Mouse (Mus musculus) skeletal muscle tissue, adult 2 months (tissue): Measurements from ENCODE around the gene Cyth1.
A peak's percentile ranks its signal among the peaks of the same experiment; 100 is the strongest.

Experiments used
- DNase-seq: peaks from one replicate; pipeline ENCODE4 v3.0.0-alpha.2; 2012; ENCODE audit warnings: low read depth, low spot score

The Cyth1 gene

GRCm38 (mm10) chr11:118248150-118249011, at the start of gene Cyth1:
Gene Cyth1, minus strand, starts transcription at chr11:118248592.
- DNase-seq, result peak; percentile 100

- DNase-seq, result no peak
Measured at GRCm38 (mm10) chr11:118297967-118298366, 49.6 kb upstream of the Cyth1 start.

- DNase-seq, result no peak
Measured at GRCm38 (mm10) chr11:118295026-118295425, 46.6 kb upstream of the Cyth1 start.

- no peak for DNase-seq
Measured at GRCm38 (mm10) chr11:118292671-118293070, 44.3 kb upstream of the Cyth1 start.

GRCm38 (mm10) chr11:118289999-118290889, 41.9 kb upstream of the Cyth1 start, which contains the start of gene Usp36:
Gene Usp36, minus strand, starts transcription at chr11:118290244.
- peak; percentile 100 for DNase-seq

GRCm38 (mm10) chr11:118289562-118289961, 41.2 kb upstream of the Cyth1 start:
- no peak for DNase-seq

GRCm38 (mm10) chr11:118289037-118289511, 40.7 kb upstream of the Cyth1 start:
- DNase-seq, result no peak

- DNase-seq, result no peak
Measured at GRCm38 (mm10) chr11:118287573-118287972, 39.2 kb upstream of the Cyth1 start.

GRCm38 (mm10) chr11:118286434-118286833, 38.0 kb upstream of the Cyth1 start:
- DNase-seq, result no peak

GRCm38 (mm10) chr11:118285791-118286190, 37.4 kb upstream of the Cyth1 start:
- no peak for DNase-seq

GRCm38 (mm10) chr11:118280218-118280617, 31.8 kb upstream of the Cyth1 start:
- no peak for DNase-seq

- DNase-seq, result no peak
Measured at GRCm38 (mm10) chr11:118276328-118276727, 27.9 kb upstream of the Cyth1 start.

GRCm38 (mm10) chr11:118275092-118275491, 26.7 kb upstream of the Cyth1 start:
- no peak for DNase-seq

- no peak for DNase-seq
Measured at GRCm38 (mm10) chr11:118269827-118270226, 21.4 kb upstream of the Cyth1 start.

- no peak for DNase-seq
Measured at GRCm38 (mm10) chr11:118266666-118267046, 18.3 kb upstream of the Cyth1 start.

- DNase-seq, result no peak
Measured at GRCm38 (mm10) chr11:118266044-118266665, 17.8 kb upstream of the Cyth1 start.

GRCm38 (mm10) chr11:118265621-118266020, 17.2 kb upstream of the Cyth1 start:
- DNase-seq, result no peak

GRCm38 (mm10) chr11:118263146-118263545, 14.8 kb upstream of the Cyth1 start:
- no peak for DNase-seq

GRCm38 (mm10) chr11:118260081-118260480, 11.7 kb upstream of the Cyth1 start:
- DNase-seq, result no peak

GRCm38 (mm10) chr11:118259580-118259979, 11.2 kb upstream of the Cyth1 start:
- no peak for DNase-seq

- DNase-seq, result no peak
Measured at GRCm38 (mm10) chr11:118256371-118256770, 8.0 kb upstream of the Cyth1 start.
